Mouse (Mus musculus) gastrocnemius, postnatal 4 days (tissue): ENCODE data around the gene Pmf1. TPM values are rescaled to one million over a fixed set of nuclear protein-coding genes. Genes with fewer than 3 reads are reported as not detected.

Source experiments
- DNase-seq, 2 experiments: peaks; one replicate each; pipeline ENCODE4 v3.0.0; 2021 to 2022; ENCODE audit warnings: low spot score in 2 of 2, mixed read lengths in 2 of 2
- long read RNA-seq, 2 experiments: library from polyadenylated mRNA; stranded (forward); transcript quantifications; one replicate each; pipeline ENCODE4 v2.0.0; 2021
- total RNA-seq, 2 experiments: library from RNA; stranded (reverse); gene quantifications; 2 replicates each; pipeline ENCODE4 v1.2.3; 2021

The Pmf1 gene
- total RNA-seq = 10 to 100 TPM; 52.2 to 59.1 TPM
- long read RNA-seq, experiment 1, transcript Pmf1-201 (5 exons, 1,007 nt) = major isoform, 33 of 38 reads
- long read RNA-seq, experiment 1, partial matches to known transcripts = 0 of 38 reads
- long read RNA-seq, experiment 1, other reads (novel, unspliced or antisense) = 4 of 38 reads
- long read RNA-seq, experiment 2, transcript Pmf1-201 (5 exons, 1,007 nt) = major isoform, 24 of 33 reads
- long read RNA-seq, experiment 2, partial matches to known transcripts = 1 of 33 reads
- long read RNA-seq, experiment 2, other reads (novel, unspliced or antisense) = 6 of 33 reads

- peak; percentile 86 to 95 for DNase-seq
Observed at GRCm38 (mm10) chr3:88409741-88410644, at the start of gene Pmf1. TSS of gene Pmf1 (minus strand) at chr3:88410331.

GRCm38 (mm10) chr3:88458778-88459219, 48.7 kb upstream of the Pmf1 start:
- DNase-seq = no peak

GRCm38 (mm10) chr3:88456746-88457532, 46.8 kb upstream of the Pmf1 start:
- no peak for DNase-seq

GRCm38 (mm10) chr3:88456313-88456712, 46.2 kb upstream of the Pmf1 start:
- DNase-seq = no peak

- DNase-seq = no peak
Observed at GRCm38 (mm10) chr3:88455588-88456264, 45.6 kb upstream of the Pmf1 start.

- no peak for DNase-seq
Observed at GRCm38 (mm10) chr3:88454762-88455587, 44.8 kb upstream of the Pmf1 start.

- no peak for DNase-seq
Observed at GRCm38 (mm10) chr3:88453986-88454385, 43.9 kb upstream of the Pmf1 start.

GRCm38 (mm10) chr3:88453369-88453768, 43.2 kb upstream of the Pmf1 start:
- no peak for DNase-seq

- no peak for DNase-seq
Observed at GRCm38 (mm10) chr3:88452716-88453115, 42.6 kb upstream of the Pmf1 start.

- no peak for DNase-seq
Observed at GRCm38 (mm10) chr3:88452246-88452645, 42.1 kb upstream of the Pmf1 start.

GRCm38 (mm10) chr3:88450379-88451131, 40.4 kb upstream of the Pmf1 start:
- DNase-seq = no peak

GRCm38 (mm10) chr3:88449395-88450023, 39.4 kb upstream of the Pmf1 start:
- peak in 1 of 2 experiments; percentile 47 for DNase-seq

- no peak for DNase-seq
Observed at GRCm38 (mm10) chr3:88448443-88448842, 38.3 kb upstream of the Pmf1 start.

GRCm38 (mm10) chr3:88447676-88448183, 37.6 kb upstream of the Pmf1 start:
- DNase-seq = no peak

GRCm38 (mm10) chr3:88446471-88447123, 36.5 kb upstream of the Pmf1 start:
- no peak for DNase-seq

- DNase-seq = no peak
Observed at GRCm38 (mm10) chr3:88442888-88443287, 32.8 kb upstream of the Pmf1 start.

- no peak for DNase-seq
Observed at GRCm38 (mm10) chr3:88442488-88442887, 32.4 kb upstream of the Pmf1 start.
